Mouse (Mus musculus) c-Kit-positive CD71-negative TER-119-negative erythroid progenitor cells, embryonic 14.5 days (primary cell): ENCODE results near the gene Icmt.

Experiments
- DNase-seq: peaks from one replicate; pipeline ENCODE4 v3.0.0-alpha.2; 2013; ENCODE audit warnings: low read depth

Gene Icmt

GRCm38 (mm10) chr4:152300375-152300774 is 3.3 kb downstream of the Icmt start:
- no peak for DNase-seq

- DNase-seq, result no peak
These were observed 5.0 kb downstream of the Icmt start for GRCm38 (mm10) chr4:152302012-152302411.

GRCm38 (mm10) chr4:152303172-152303571 is 6.1 kb downstream of the Icmt start:
- DNase-seq, result no peak

GRCm38 (mm10) chr4:152304685-152305084 is 7.7 kb downstream of the Icmt start:
- DNase-seq, result no peak

- DNase-seq, result no peak
These were observed 9.0 kb downstream of the Icmt start for GRCm38 (mm10) chr4:152305991-152306390.

- DNase-seq, result no peak
These were observed 10.5 kb downstream of the Icmt start for GRCm38 (mm10) chr4:152307542-152307941.

- no peak for DNase-seq
These were observed 15.2 kb downstream of the Icmt start for GRCm38 (mm10) chr4:152312186-152312585.

- no peak for DNase-seq
These were observed 16.2 kb downstream of the Icmt start for GRCm38 (mm10) chr4:152313211-152313632.

GRCm38 (mm10) chr4:152313934-152314333 is 16.9 kb downstream of the Icmt start:
- no peak for DNase-seq

GRCm38 (mm10) chr4:152315498-152316213 is 18.6 kb downstream of the Icmt start:
- DNase-seq, result no peak

- no peak for DNase-seq
These were observed 20.6 kb downstream of the Icmt start for GRCm38 (mm10) chr4:152317631-152318033.

GRCm38 (mm10) chr4:152318517-152319234 is 21.6 kb downstream of the Icmt start, which contains the start of gene Rnf207:
Gene Rnf207 (minus strand): TSS chr4:152318993.
- peak; percentile 53 for DNase-seq

GRCm38 (mm10) chr4:152321464-152321863 is 24.4 kb downstream of the Icmt start:
- DNase-seq, result no peak

GRCm38 (mm10) chr4:152324641-152325562 is 27.9 kb downstream of the Icmt start:
- DNase-seq, result no peak

- DNase-seq, result peak; percentile 93
These were observed 28.8 kb downstream of the Icmt start, which contains the start of gene Rpl22 for GRCm38 (mm10) chr4:152325574-152326411. Gene Rpl22 (plus strand): TSS chr4:152325742.

- DNase-seq, result no peak
These were observed 29.5 kb downstream of the Icmt start for GRCm38 (mm10) chr4:152326543-152326942.

- DNase-seq, result no peak
These were observed 31.7 kb downstream of the Icmt start for GRCm38 (mm10) chr4:152328691-152329090.

GRCm38 (mm10) chr4:152332952-152333351 is 35.9 kb downstream of the Icmt start:
- peak; percentile 63 for DNase-seq

- no peak for DNase-seq
These were observed 36.6 kb downstream of the Icmt start for GRCm38 (mm10) chr4:152333587-152333986.

GRCm38 (mm10) chr4:152337772-152338171 is 40.7 kb downstream of the Icmt start:
- no peak for DNase-seq
